Mouse (Mus musculus): ENCODE measurements at regions not wholly inside any gene's neighbourhood (a gene's known extent, or its start where the extent isn't known, plus 50 kb on each side); places are given as distances from the start of the nearest gene placed in this dataset.

- no peak for DNase-seq
- no peak overlapping the region for H3K27ac ChIP-seq (ENCODE audit: control insufficient read depth, insufficient read depth, low read length)
- no peak overlapping the region for H3K4me3 ChIP-seq (ENCODE audit: control insufficient read depth, insufficient read depth, low read length)
These were observed 51.5 kb upstream of the Ryk start for GRCm38 (mm10) chr9:102782926-102783850.

DNA sequence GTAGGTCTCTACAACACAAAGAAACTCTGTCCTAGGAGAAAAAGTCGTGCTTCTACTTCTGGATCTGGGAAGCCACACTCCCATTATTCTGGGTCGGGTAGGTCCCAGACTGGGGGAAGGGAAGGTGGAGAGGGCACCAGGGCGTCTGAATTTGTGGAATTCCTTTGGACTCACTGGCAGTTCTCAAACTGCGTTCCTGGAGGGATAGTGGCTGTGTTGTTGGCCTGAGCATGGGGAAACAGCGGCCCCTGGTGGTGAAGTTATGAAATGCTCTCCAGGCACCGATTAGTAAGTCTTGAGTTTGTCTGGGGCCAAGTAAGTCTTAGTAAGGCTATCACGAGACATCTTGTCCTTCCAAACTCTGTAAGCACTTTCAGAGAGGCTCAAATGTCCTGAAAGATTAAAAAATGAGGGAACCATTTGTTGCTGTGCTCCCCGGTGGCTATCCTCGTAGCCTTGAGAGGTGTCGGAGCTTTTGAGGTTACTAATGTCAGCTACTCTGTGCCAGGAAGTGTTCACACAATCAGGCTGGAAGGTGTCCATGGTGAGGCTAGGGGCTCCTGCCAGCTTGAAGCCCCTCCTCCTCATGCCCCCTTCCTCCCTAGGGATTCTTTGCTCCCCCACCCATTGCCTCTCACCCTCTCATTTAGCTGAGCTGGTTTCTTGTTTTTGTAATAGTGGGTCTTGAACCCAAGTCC is 50.2 kb upstream of the Ryk start:
- WGBS: 12% methylated on average over 10 of the region's 10 CpGs
- Histone ChIP-seq H3K36me3 (ENCODE audit: control insufficient read depth, insufficient read depth, low read length) (no peaks in the 10 kb centered on the region), H3K4me1 (replicated peaks; ENCODE audit: control insufficient read depth, insufficient read depth, low read length) (no peaks in the 10 kb centered on the region), H3K27me3 (ENCODE audit: control insufficient read depth, insufficient read depth, low read length) (no peaks in the 10 kb centered on the region), H3K27ac (ENCODE audit: control insufficient read depth, insufficient read depth, low read length) (no peak overlapping the region), H3K4me3 (ENCODE audit: control insufficient read depth, insufficient read depth, low read length) (no peak overlapping the region)
- TF ChIP-seq CTCF (IDR thresholded peaks at IDR 0.05; ENCODE audit: borderline replicate concordance, control insufficient read depth, extremely low read depth, insufficient read depth, low read length, poor library complexity) (no peak; the same call in 1 of the 2 replicates), POLR2A (IDR thresholded peaks at IDR 0.05; ENCODE audit: control insufficient read depth, extremely low read depth, insufficient read depth, low read length, poor library complexity) (no peak)
- DNase-seq: peak; percentile 69

More at GRCm38 (mm10) chr9:102782926-102783850, 51.5 kb upstream of the Ryk start:
- Histone ChIP-seq H3K27me3 (ENCODE audit: control insufficient read depth, insufficient read depth, low read length) (no peaks in the 10 kb centered on the region), H3K4me1 (replicated peaks; ENCODE audit: control insufficient read depth, insufficient read depth, low read length) (0 out of 2 replicates have a peak, but pooled peaks cover under 1% of the 10 kb centered on the region), H3K36me3 (ENCODE audit: control insufficient read depth, insufficient read depth, low read length) (no peaks in the 10 kb centered on the region)
- TF ChIP-seq POLR2A (IDR thresholded peaks at IDR 0.05; ENCODE audit: control insufficient read depth, extremely low read depth, insufficient read depth, low read length, poor library complexity) (no peak), CTCF (IDR thresholded peaks at IDR 0.05; ENCODE audit: borderline replicate concordance, control insufficient read depth, extremely low read depth, insufficient read depth, low read length, poor library complexity) (no peak)
- 70% methylated on average over 25 of the region's 25 CpGs for WGBS

All from thymus, adult 2 months (tissue).